Mouse (Mus musculus) forebrain, embryonic 16.5 days (tissue): ENCODE data around the gene Nudt14. TPM values are rescaled to one million over a fixed set of nuclear protein-coding genes. Genes with fewer than 3 reads are reported as not detected.
A peak's percentile ranks its signal among the peaks of the same experiment; 100 is the strongest.

Experiments used
- ATAC-seq: fragments of 200-750 bp; cut with Nextera tagmentation; 2 replicates; pipeline ENCODE4 v1.8.0; 2017; ENCODE audit warnings: mild to moderate bottlenecking, moderate library complexity
- H3K27ac ChIP-seq: fragments of 300-500 bp; sonication (generic); 2 replicates; pipeline ENCODE4 v1.5.1; 2014; ENCODE audit warnings: low read length, control low read depth
- H3K27me3 ChIP-seq: fragments of 300-500 bp; sonication (generic); replicated peaks from 2 replicates; pipeline ENCODE4 v1.6.1; 2014; ENCODE audit warnings: low read length; ENCODE audit not compliant: control insufficient read depth, insufficient read depth
- H3K36me3 ChIP-seq: fragments of 300-500 bp; sonication (generic); 2 replicates; pipeline ENCODE4 v1.6.1; 2014; ENCODE audit not compliant: control insufficient read depth, insufficient read depth
- H3K4me1 ChIP-seq: fragments of 300-500 bp; sonication (generic); replicated peaks from 2 replicates; pipeline ENCODE4 v1.6.1; 2014; ENCODE audit warnings: low read length; ENCODE audit not compliant: control insufficient read depth, insufficient read depth
- H3K4me2 ChIP-seq: fragments of 300-500 bp; sonication (generic); 2 replicates; pipeline ENCODE4 v1.6.1; 2014; ENCODE audit warnings: mild to moderate bottlenecking, low read length, control low read depth
- H3K4me3 ChIP-seq: fragments of 300-500 bp; sonication (generic); replicated peaks from 2 replicates; pipeline ENCODE4 v1.5.1; 2014; ENCODE audit warnings: mild to moderate bottlenecking, low read length, control low read depth
- H3K9ac ChIP-seq: fragments of 300-500 bp; sonication (generic); replicated peaks from 2 replicates; pipeline ENCODE4 v1.6.1; 2014; ENCODE audit warnings: low read depth, low read length, control low read depth
- H3K9me3 ChIP-seq: fragments of 300-500 bp; sonication (generic); 2 replicates; pipeline ENCODE4 v1.6.1; 2016; ENCODE audit warnings: low read length; ENCODE audit not compliant: control insufficient read depth
- WGBS: fragments of 180-500 bp; shearing (Covaris S2); extraction: QIAGEN DNeasy Blood & Tissue Kit; methylation state at CpG from one replicate; pipeline ENCODE4 v1.1.7; 2014; 5-methylcytosine and 5-hydroxymethylcytosine counted together
- polyA plus RNA-seq: library from polyadenylated mRNA; unstranded; fragments of >200 nt; fragmentation: Nextera tagmentation; extraction: Ambion mirVana; gene quantifications from 2 replicates; pipeline ENCODE4 v1.2.1, GENCODE M21; 2015

Gene Nudt14
- 53.4 and 57.0 TPM in 2 replicates for polyA plus RNA-seq

DNA sequence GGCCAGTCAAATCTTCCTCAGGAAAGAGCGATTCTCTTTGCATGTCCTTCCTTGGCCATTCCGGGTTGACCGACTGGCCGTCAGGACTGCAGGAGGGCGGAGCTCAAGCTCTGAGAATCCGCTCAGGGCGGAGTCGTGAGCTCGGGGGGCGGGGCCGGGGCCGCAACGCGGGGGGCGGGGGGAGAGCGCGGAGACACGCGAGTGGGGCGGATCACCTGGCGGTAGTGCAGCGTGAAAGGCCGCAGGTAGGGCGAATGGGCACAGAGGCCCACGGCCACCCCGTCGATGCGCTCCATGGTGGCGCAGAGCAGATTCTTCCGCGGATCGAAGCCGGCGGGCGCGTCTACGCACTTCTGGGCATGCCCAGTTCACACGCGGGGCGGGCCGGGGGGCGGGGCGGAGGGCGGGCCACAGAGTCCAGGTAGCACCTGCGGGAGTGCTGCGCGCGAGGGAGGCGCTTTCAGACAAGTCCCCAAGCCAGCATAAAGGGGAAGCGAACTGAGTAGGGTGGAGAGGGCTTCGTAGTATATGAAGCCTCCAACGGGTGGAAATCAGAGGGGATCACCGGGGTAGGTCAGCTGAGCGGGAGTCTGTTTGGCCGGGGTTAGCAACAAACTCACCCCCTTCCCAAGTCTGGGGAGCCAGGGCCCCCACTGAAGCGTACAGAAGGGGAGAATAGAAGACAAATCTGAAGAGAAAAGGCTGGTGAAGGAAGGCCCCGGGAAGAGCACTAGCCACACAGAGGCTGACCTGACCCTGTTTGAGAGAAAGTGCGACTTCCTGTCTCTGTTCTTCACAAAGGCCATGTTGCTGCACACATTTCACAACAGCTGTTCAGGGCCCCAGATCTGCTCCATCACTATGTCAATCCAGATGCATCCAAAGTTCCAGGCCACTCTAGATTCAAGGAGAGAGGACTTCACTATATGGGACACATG, at the start of gene Nudt14:
Nudt14 (minus strand) TSS at position 349 of the 938 bp plus-strand sequence.
- Histone ChIP-seq H3K36me3 (no peaks in the 10 kb centered on the region), H3K9ac (peak within 1 kb of the TSS; percentile 72), H3K9me3 (no peaks in the 10 kb centered on the region), H3K4me1 (peaks cover 15% of the 10 kb centered on the region), H3K27ac (no peak within 1 kb of the TSS), H3K27me3 (no peaks in the 10 kb centered on the region), H3K4me2 (peak within 1 kb of the TSS; percentile 78), H3K4me3 (peak within 1 kb of the TSS; percentile 57)
- WGBS: 2% methylated on average over 57 of the region's 58 CpGs
- peak; percentile 86 for ATAC-seq

DNA sequence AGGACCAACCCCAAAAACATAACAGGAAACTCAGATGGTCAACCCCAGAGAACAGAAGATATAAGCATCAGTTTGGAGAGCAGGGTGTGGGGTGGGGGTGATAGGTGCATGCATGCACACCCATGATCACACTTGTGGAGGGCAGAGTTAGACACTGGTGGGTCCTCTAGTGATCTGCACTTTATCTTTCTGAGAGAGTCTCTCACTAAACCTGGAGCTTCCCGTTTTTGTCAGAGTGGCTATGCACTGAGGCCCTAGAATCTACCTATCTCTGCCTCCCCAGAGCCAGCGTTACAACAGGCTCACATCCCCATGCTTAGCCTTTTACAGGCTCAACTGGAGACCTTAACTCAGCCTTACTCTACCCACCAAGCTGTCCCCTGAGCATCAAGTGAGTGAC, 49.5 kb upstream of the Nudt14 start:
- Histone ChIP-seq H3K27ac (no peak overlapping the region), H3K4me3 (no peak overlapping the region), H3K4me1 (no peaks in the 10 kb centered on the region), H3K27me3 (no peaks in the 10 kb centered on the region), H3K36me3 (peaks cover 11% of the 10 kb centered on the region), H3K9ac (no peak overlapping the region), H3K9me3 (no peaks in the 10 kb centered on the region), H3K4me2 (no peak overlapping the region)
- 90% methylated on average over 2 of the region's 2 CpGs for WGBS
- no peak for ATAC-seq

DNA sequence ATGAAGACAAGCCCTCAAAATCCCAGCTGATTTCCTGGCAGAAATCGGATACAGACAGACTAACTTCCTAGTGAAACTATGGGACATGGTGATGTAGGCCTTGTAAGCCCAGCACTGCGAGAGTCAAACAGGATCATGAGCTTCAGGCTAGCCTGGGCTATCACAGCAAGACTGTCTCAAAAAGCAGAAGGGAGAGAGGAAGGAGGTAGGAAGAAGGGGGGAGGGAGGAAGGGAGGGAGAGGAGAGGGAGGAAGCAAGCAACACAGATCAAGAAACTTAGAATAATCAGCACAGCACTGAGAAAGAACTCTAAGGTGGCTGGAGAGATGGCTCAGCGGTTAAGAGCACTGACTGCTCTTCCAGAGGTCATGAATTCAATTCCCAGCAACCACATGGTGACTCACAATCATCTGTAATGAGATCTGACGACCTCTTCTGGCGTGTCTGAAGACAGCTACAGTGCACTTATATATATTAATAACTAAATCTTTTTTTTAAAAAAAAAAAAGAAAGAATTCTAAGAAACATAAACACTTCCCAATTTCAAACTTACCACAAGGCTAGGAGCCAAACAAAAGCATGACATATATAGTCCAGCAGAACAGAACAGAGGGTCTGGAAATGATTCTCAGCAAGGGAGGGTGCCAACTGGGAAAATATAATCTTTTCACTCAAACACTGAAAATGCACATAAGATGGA, 48.9 kb upstream of the Nudt14 start:
- Histone ChIP-seq H3K36me3 (peaks cover 14% of the 10 kb centered on the region), H3K9ac (no peak overlapping the region), H3K4me2 (no peak overlapping the region), H3K4me3 (no peak overlapping the region), H3K9me3 (no peaks in the 10 kb centered on the region), H3K27me3 (no peaks in the 10 kb centered on the region), H3K27ac (no peak overlapping the region), H3K4me1 (no peaks in the 10 kb centered on the region)
- ATAC-seq: no peak
- 91% methylated on average over 5 of the region's 5 CpGs for WGBS

DNA sequence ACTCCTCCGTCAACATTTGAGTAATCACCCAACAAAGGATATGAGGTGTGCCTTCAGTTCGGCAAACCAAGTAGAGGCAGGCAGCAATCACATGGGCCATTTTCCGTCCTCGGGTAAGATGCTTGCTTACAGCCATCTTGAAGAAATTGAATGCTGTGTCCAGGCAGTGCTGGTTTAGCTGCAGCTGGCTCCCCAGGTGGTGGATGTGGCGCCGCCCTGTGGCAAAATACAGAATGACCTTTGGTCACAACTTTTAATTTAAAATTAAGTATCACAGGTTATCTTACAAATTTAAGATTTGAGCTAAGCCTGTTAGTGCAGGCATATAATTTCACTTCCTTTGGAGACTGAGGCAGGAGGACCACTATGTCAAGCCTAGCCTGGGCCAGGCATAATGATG, 46.0 kb upstream of the Nudt14 start:
- H3K4me1 ChIP-seq: no peaks in the 10 kb centered on the region
- no peak overlapping the region for H3K4me3 ChIP-seq
- no peak overlapping the region for H3K27ac ChIP-seq
- H3K27me3 ChIP-seq: no peaks in the 10 kb centered on the region
- H3K9ac ChIP-seq: no peak overlapping the region
- no peak overlapping the region for H3K4me2 ChIP-seq
- no peak for ATAC-seq
- H3K36me3 ChIP-seq: peaks cover 21% of the 10 kb centered on the region
- WGBS: 70% methylated on average over 6 of the region's 6 CpGs
- H3K9me3 ChIP-seq: no peaks in the 10 kb centered on the region

DNA sequence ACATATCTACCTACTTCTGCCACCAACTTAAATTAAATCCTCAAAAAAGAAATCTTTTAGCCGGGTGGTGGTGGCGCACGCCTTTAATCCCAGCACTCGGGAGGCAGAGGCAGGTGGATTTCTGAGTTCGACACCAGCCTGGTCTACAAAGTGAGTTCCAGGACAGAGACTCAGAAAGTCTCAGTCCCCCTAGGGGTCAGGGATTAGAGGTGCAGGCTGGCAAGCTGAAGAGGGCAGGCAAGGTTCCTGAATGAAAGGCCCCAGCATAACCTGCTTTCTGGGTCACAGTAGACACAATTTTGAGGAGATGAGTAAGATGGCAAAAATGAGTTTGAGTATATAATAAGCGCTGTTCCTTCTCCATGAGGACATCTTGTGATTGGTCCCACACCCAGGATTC, 43.4 kb upstream of the Nudt14 start:
- no peak for ATAC-seq

DNA sequence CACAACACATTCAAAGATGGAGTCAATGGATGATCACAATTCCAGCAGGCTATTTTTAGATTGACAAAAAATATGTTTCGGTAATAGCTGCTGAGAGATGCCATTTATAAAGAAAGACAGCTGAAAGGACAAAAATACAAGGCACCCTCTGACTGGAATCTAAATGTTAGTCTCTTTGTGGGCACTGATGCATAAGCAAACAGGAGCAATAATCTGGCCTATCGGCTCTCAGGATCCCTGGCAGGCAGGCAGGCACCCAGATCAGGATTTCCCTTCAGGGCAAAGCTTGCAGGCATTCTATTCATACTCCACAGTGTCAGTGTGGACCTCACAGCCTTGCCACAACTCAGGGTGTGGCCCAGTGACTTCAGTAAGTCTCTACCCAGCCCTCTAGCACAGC, 40.1 kb upstream of the Nudt14 start:
- Histone ChIP-seq H3K9me3 (no peaks in the 10 kb centered on the region), H3K27me3 (no peaks in the 10 kb centered on the region), H3K4me3 (no peak overlapping the region), H3K4me1 (peaks cover 6% of the 10 kb centered on the region), H3K4me2 (no peak overlapping the region), H3K36me3 (peaks cover 41% of the 10 kb centered on the region), H3K9ac (no peak overlapping the region), H3K27ac (peak overlapping the region; percentile 43; the same call in 1 of the 2 replicates)
- 33% methylated on average over 2 of the region's 2 CpGs for WGBS
- peak; percentile 21; the same call in 1 of the 2 replicates for ATAC-seq

More for the DNA sequence above, 43.4 kb upstream of the Nudt14 start:
- Histone ChIP-seq H3K4me1 (no peaks in the 10 kb centered on the region; the same call in 1 of the 2 replicates), H3K4me2 (no peak overlapping the region), H3K27ac (no peak overlapping the region), H3K27me3 (no peaks in the 10 kb centered on the region), H3K36me3 (peaks cover 31% of the 10 kb centered on the region), H3K9ac (no peak overlapping the region), H3K4me3 (no peak overlapping the region), H3K9me3 (no peaks in the 10 kb centered on the region)
- WGBS: 93% methylated on average over 6 of the region's 6 CpGs

DNA sequence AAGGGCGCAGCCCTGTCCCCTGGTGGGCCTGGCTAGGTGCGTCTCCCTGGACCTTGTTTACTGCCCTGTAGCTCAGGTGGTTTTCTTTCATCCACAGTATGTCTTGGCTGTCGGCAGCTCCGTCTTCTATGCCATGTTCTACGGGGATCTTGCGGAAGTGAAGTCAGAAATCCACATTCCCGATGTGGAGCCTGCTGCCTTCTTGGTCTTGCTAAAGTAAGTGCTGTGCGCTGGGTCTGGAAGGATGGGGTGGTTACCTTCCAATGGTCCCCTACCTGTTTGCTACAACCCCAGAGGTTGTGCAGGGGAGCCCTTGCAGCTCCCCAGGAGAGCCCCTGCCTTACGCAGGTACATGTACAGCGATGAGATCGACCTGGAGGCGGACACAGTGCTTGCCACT, 35.2 kb upstream of the Nudt14 start:
- Histone ChIP-seq H3K36me3 (peaks cover 25% of the 10 kb centered on the region), H3K9me3 (no peaks in the 10 kb centered on the region), H3K4me2 (peak overlapping the region; percentile 75), H3K9ac (peak overlapping the region; percentile 77), H3K4me1 (peaks cover 14% of the 10 kb centered on the region), H3K4me3 (peak overlapping the region; percentile 71), H3K27ac (peak overlapping the region; percentile 94), H3K27me3 (no peaks in the 10 kb centered on the region)
- no peak for ATAC-seq
- WGBS: 44% methylated on average over 12 of the region's 12 CpGs

DNA sequence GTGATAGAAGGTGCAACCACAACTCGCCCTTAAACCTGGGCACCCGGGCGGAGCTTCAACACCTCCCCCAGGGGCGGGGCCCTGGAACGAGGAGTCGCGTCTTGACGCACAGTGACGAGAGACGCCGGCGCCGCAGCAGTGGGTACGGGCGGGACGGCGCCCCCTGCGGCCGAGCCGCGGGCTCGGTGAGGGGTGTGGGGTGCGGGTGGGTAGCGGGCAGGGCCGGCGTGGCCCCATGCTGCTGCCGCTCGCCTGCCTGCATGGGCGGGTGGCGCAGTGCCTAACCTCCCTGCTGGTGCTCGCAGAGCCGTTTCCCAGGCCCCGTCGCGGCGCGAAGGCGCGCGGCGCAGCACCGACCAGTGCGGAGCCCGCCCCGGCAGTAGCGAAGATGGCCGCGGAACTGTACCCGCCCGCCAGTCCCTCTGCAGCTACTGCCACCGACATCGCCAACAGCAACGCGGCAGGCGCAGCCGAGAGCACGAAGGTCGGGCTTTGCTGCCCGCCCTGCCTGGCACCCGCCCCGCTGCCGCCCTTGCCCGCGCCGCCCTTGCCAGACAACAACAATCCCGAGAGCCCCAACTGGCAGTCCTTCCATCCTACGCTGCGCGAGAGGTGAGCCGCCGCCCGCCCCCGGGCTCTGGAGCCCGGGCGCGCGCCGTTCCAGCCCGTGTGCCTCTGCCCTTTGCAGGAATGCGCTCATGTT, 34.6 kb upstream of the Nudt14 start, which contains the start of gene Btbd6:
Btbd6 (plus strand) TSS at position 112 of the 703 bp plus-strand sequence.
- Histone ChIP-seq H3K27me3 (no peaks in the 10 kb centered on the region), H3K9me3 (no peaks in the 10 kb centered on the region), H3K4me2 (peak within 1 kb of the TSS; percentile 75), H3K9ac (peak within 1 kb of the TSS; percentile 77), H3K36me3 (peaks cover 30% of the 10 kb centered on the region), H3K4me3 (peak within 1 kb of the TSS; percentile 71), H3K4me1 (peaks cover 14% of the 10 kb centered on the region), H3K27ac (peak within 1 kb of the TSS; percentile 94)
- ATAC-seq: peak; percentile 97
- WGBS: under 1% methylated on average over 75 of the region's 80 CpGs

DNA sequence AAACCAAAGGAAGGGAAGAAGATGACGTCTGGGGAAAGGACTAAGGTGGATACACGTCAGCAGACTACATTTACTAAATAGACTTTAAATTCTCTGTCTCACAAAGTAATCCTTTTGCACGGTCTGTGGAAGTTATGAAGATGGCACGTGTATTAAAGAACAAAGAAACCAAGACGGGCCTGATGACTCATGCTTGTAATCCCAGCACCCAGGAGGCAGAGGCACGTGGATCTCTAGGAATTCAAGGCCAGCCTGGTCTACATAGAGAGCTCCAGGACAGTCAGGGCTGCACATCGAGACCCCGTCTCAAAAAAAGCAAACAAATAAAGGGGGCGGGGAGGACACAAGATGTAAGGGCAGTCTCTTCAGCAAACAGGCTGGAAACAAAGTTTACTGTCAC, 32.8 kb upstream of the Nudt14 start:
- H3K9ac ChIP-seq: no peak overlapping the region
- no peaks in the 10 kb centered on the region for H3K9me3 ChIP-seq
- peaks cover 14% of the 10 kb centered on the region for H3K4me1 ChIP-seq
- H3K4me2 ChIP-seq: no peak overlapping the region
- H3K27ac ChIP-seq: no peak overlapping the region
- peaks cover 28% of the 10 kb centered on the region for H3K36me3 ChIP-seq
- no peak for ATAC-seq
- 90% methylated on average over 9 of the region's 9 CpGs for WGBS
- no peaks in the 10 kb centered on the region for H3K27me3 ChIP-seq
- H3K4me3 ChIP-seq: no peak overlapping the region
